Mouse (Mus musculus) neutrophil, adult 83 days (primary cell): Measurements from ENCODE around the gene Samd14. TPM values are rescaled to one million over a fixed set of nuclear protein-coding genes. Genes with fewer than 3 reads are reported as not detected.

Source experiments
- total RNA-seq, 2 experiments: library from RNA; stranded (reverse); gene quantifications; one replicate each; pipeline ENCODE4 v1.2.4; 2023

The Samd14 gene
- 10 to 100 TPM in 1 of 2 experiments, 1 to 10 TPM in 1; 7.4 to 11.7 TPM for total RNA-seq

DNA sequence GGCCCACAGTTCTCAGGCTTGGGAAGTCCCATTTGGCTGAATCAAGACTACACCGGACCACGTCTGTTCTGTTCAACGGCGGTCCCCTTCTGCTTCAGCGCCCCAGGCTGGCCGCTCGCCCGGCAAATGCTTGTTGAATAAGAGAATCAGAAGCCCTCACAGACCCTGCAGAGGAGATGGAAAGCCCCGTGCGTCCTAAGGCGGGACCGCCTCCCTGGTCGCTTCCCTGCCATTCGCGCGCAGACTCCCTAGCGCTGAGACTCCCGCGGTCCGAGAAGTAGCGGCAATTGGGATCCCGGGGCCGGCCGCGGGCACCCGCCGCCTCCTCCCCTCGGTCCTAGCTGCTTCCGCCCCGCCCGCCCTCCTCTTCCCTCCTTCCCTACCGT lies at the start of gene Samd14:
Gene Samd14, plus strand, starts transcription at position 251 of the 386 bp plus-strand sequence.

DNA sequence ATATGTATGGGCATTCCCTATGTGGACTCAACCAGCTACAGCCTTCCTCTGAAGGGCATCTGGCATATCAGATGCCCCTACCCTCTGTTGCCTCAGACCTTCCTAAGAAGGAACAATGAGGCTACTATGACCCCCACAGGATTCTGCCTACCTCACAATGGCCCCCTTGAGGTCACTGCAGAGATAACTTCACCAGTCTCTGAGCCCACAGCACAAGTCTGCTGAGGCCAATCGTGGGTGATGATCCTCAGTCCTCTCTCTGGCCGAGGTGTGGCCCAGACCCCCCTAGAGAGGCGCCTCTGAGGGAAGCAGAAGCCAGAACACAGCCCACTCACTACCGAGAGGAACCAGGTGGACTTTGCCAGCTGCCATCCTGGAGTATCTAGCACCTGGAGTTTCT lies 42.3 kb upstream of the Samd14 start, which contains the start of gene Hils1:
Gene Hils1, plus strand, starts transcription at position 175 of the 400 bp plus-strand sequence.

DNA sequence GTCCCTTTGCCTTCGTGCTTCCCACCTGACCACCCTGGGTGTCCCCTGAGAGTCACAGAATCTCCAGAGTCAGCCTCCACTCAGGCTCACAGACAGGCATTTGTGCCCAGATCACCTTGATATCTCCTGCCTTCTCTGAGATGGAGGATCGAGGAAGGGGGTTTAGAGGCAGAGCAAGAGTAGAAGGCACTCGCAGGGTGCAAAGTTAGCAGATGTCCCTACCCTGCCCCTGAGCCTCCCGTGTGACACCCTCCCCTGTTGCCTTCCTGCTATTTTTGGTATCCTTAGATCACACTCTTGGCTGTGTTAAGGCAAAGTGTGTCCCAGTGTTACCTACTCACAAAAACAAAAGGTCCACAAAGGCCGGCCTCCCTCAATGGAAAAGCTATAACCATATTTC lies 33.5 kb upstream of the Samd14 start, which contains the start of gene Sgca:
Gene Sgca, minus strand, starts transcription at position 129 of the 400 bp plus-strand sequence.

DNA sequence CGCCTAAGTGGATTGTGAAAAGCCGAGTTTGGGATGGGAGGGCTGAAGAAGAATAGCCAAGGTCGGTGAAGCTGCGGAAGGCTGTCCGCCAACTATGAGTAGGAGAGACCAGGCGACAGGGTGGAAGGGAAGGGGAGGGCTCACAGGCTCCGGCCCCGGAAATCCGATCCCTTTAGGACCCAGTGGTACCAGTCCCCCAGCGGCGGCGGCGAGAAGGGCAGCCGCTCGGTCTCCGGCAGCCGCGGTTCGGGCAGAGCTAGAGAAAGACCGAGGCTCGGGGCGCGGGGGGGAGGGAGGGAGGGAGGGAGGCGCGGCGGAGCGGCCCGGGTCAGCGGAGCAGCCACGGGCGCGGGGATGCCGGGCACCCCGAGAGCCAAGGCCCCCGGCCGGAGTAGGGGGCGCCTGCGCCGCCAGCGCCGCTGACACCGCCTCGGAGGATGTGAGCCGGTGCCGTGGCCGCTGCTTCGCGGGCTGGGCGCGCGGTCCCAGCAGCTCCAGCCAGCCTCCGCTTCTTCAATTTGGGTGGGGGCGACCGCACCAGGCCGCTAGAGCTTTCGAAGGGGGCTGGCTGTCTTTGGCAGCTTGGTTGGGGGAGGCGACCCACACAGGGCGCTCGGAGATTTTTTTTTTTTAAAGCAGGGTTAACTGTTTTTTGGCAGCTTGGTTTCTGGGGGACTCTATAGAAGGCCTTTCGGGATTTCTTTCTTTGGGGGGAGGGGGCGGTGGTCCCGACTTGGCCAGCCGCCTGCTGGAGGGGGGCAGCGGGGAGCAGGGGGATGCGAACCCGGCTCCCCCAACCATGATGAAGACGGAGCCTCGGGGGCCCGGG lies 18.7 kb upstream of the Samd14 start, which contains the start of gene Ppp1r9b:
Gene Ppp1r9b, plus strand, starts transcription at position 287 of the 829 bp plus-strand sequence.

DNA sequence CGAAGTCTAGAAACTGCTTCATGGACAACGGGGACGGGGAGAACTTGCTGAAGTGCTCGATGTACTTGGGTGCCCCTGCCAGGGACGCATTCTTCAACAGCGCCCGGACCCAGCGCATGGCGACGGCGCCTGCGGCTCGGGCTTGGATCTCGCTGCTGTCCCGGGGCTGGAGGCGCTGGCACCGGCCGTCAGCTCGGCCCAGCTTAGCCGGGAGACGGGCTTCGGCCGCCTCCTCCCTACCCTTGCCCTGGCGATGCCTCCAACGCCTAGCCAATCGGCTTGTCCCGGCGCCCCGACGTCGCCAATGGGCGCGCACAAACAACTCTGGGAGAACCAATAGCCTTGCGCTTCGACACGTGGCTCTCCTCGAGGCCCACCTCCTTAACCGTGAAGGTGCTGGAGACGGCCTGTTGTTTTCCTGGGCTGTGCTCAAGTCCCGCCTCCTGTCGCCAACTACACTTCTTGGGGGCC lies 31.5 kb downstream of the Samd14 start, which contains the start of gene Pdk2:
Gene Pdk2, minus strand, starts transcription at position 216 of the 471 bp plus-strand sequence.

Other genes starting within 250 kb of the Samd14 start
- gene Tmem92, start 227.2 kb upstream of the Samd14 start, total RNA-seq, result not detected
- 100 to 1,000 TPM; 370 to 474 TPM for gene Col1a1, start 73.7 kb upstream of the Samd14 start, total RNA-seq
- gene Hils1, start 42.3 kb upstream of the Samd14 start, total RNA-seq, result not detected
- gene Sgca, start 33.6 kb upstream of the Samd14 start, total RNA-seq, result not detected
- gene Ppp1r9b, start 18.8 kb upstream of the Samd14 start, total RNA-seq, result 100 to 1,000 TPM; 111 to 115 TPM
- 1 to 10 TPM; 4.0 to 5.4 TPM for gene Pdk2, start 31.5 kb downstream of the Samd14 start, total RNA-seq
- not detected for gene Itga3, start 66.9 kb downstream of the Samd14 start, total RNA-seq
- under 1 TPM in 1 of 2 experiments, not detected in 1; 0.28 TPM for gene Dlx3, start 110.2 kb downstream of the Samd14 start, total RNA-seq
- gene Dlx4, start 136.4 kb downstream of the Samd14 start, total RNA-seq, result not detected